Mouse (Mus musculus) ES-Bruce4 (cell line): ENCODE measurements around the gene Cacna2d3. TPM values are rescaled to one million over a fixed set of nuclear protein-coding genes. Genes with fewer than 3 reads are reported as not detected.

Experiments
- H3K27ac ChIP-seq: 2 replicates; pipeline ENCODE4 v1.5.1; 2012; ENCODE audit warnings: low read length, inconsistent platforms; ENCODE audit not compliant: insufficient read depth
- H3K27me3 ChIP-seq: 2 replicates; pipeline ENCODE4 v1.6.1; 2012; ENCODE audit warnings: mild to moderate bottlenecking, low read length, inconsistent platforms; ENCODE audit not compliant: control insufficient read depth, poor library complexity, insufficient read depth, severe bottlenecking
- H3K36me3 ChIP-seq: 2 replicates; pipeline ENCODE4 v1.6.1; 2012; ENCODE audit warnings: inconsistent platforms, mild to moderate bottlenecking, low read length, moderate library complexity; ENCODE audit not compliant: control insufficient read depth, poor library complexity, insufficient read depth, severe bottlenecking
- H3K4me1 ChIP-seq: one replicate; pipeline ENCODE4 v1.8.1; 2011; ENCODE audit warnings: low read length; ENCODE audit not compliant: control insufficient read depth, insufficient read depth
- H3K4me3 ChIP-seq: 2 replicates; pipeline ENCODE4 v1.5.1; 2011; ENCODE audit warnings: low read depth, mild to moderate bottlenecking, low read length
- H3K9ac ChIP-seq: 2 replicates; pipeline ENCODE4 v1.6.1; 2012; ENCODE audit warnings: low read depth, mild to moderate bottlenecking, inconsistent platforms; ENCODE audit not compliant: poor library complexity, severe bottlenecking
- H3K9me3 ChIP-seq: replicated peaks from 2 replicates; pipeline ENCODE4 v1.6.1; 2012; ENCODE audit warnings: mild to moderate bottlenecking, low read length, inconsistent platforms; ENCODE audit not compliant: control insufficient read depth, poor library complexity, insufficient read depth, severe bottlenecking
- CTCF ChIP-seq: IDR thresholded peaks from one replicate; pipeline ENCODE4 v1.8.1; 2011; ENCODE audit warnings: low read depth, low read length
- EP300 ChIP-seq: IDR thresholded peaks from 2 replicates; pipeline ENCODE4 v1.6.1; 2011; ENCODE audit warnings: low read depth, low read length; ENCODE audit not compliant: insufficient read depth
- POLR2A ChIP-seq: IDR thresholded peaks from one replicate; pipeline ENCODE4 v1.8.1; 2011; ENCODE audit warnings: low read length; ENCODE audit not compliant: insufficient read depth
- polyA plus RNA-seq: library from polyadenylated mRNA; stranded (reverse); fragments of >200 nt; gene quantifications from 2 replicates; pipeline ENCODE4 v1.2.4, GENCODE M21; 2011; ENCODE audit warnings: low read depth; ENCODE audit not compliant: missing spikeins, insufficient read depth, insufficient read length

The Cacna2d3 gene
- polyA plus RNA-seq: 0.56 TPM in 1 of 2 replicates, not detected in the other

DNA sequence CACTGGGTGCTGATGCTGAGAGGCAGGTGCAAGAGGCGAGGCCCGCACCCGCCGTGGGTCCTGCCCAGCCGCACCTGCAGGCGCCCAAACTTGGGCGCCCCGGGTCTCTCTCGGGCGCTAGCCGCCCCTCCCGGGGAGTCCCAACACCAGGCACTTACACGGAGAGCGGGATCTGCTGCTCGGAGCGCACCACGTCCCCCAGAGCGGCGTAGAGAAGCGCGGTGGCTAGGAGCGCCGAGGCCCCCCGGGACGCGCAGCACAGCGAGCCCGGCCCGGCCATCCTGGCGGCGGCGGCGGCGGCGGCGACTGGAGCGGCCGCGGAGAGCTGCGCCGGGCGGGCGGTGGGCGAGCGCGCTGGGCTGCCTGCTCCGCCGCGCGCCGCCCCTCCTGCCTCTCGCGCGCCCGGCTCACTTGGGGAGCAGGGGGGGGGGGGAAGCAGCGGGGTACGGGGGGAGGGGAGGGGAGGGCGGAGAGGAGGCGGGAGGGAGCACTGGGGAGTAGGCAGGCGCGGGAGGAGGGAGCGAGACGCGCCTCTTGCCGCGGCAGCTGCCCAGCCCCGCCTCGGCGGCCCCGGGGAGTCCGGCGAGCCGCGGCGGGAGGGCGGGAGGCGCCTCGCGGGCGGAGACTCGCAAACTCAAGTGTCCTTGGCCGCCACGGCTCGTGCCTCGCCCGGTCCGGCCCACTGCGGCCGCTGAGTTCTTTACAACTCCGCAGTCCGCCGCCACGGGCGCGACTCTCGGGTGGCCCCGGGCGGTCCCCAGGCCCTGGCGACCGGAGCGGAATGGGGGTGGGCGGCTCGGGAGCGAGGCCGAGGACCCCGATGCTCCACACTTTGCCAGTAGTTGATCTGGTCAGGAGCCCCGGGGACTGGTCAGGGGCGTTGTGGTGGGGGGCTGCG lies at the start of gene Cacna2d3:
TSS of gene Cacna2d3 (minus strand) at position 377 of the 898 bp plus-strand sequence.
- Histone ChIP-seq H3K4me1 (no peaks in the 10 kb centered on the region), H3K9ac (peak within 1 kb of the TSS; percentile 84), H3K4me3 (peak within 1 kb of the TSS; percentile 79), H3K9me3 (no peaks in the 10 kb centered on the region), H3K27ac (no peak within 1 kb of the TSS), H3K36me3 (no peaks in the 10 kb centered on the region), H3K27me3 (peaks cover 14% of the 10 kb centered on the region)
- TF ChIP-seq CTCF (no peak), EP300 (no peak), POLR2A (no peak)

DNA sequence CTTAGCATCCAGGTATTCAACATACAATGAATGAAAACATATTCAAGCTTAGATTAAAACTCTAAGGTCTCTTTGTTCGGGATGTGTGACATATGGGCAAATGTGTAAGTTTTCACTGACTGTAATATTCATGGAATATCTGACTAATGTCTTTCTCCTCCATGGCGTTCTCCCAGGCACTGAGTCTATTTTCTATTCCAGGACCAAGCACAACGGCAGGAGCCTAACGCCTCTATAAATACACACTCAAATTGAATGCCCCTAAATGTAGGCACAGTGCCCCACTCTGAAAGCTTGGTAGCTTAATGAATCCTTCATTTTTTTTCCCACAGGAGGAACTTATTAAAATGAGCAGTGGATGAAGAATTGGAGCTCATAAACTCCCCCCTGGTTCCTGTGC lies 47.8 kb upstream of the Cacna2d3 start:
- Histone ChIP-seq H3K4me1 (no peaks in the 10 kb centered on the region), H3K36me3 (no peaks in the 10 kb centered on the region), H3K27ac (no peak overlapping the region), H3K4me3 (no peak overlapping the region), H3K9ac (no peak overlapping the region), H3K9me3 (peaks cover 55% of the 10 kb centered on the region), H3K27me3 (no peaks in the 10 kb centered on the region)
- TF ChIP-seq CTCF (no peak), EP300 (no peak), POLR2A (no peak)

DNA sequence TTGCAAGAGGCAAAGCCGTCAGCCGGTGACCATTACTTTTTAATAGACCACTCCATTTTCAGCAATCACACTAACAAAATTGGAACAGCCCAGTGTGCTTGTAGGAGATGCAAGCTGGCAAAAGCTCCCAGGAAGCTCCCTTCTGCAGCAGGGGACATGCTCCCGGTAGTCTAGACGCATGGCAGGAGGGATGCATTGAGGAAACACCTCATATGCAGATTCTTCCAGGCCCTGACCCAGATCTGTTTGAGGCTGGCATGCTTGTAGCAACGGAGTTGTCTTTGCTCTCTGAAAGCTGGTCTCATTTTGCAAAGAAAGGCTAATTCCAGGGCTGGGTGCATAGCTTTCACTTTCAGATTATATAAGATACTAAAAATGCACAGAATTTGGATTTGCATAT lies 31.2 kb upstream of the Cacna2d3 start:
- Histone ChIP-seq H3K36me3 (no peaks in the 10 kb centered on the region), H3K9me3 (no peaks in the 10 kb centered on the region), H3K4me1 (no peaks in the 10 kb centered on the region), H3K27ac (no peak overlapping the region), H3K9ac (no peak overlapping the region), H3K4me3 (no peak overlapping the region), H3K27me3 (no peaks in the 10 kb centered on the region)
- no peak for TF ChIP-seq EP300

DNA sequence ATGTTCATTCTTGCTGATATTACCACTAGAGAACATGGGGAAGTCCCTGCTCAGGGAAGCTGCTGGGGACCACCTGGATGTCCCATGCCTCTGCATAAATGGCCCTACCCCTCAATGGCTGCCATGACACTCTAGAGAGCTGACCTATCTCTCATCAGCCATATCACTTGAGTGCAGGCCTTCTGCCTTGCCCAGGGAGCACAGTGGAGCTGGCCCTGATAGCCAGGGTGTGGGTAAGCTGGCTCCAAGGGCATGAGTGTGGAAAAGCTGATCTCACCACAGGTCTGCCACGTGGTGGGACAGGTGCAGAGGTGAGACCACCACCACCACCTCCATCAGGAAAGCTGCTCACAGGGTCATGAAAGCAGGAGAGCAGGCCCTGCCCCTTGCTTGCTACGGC lies 17.1 kb upstream of the Cacna2d3 start:
- Histone ChIP-seq H3K4me1 (no peaks in the 10 kb centered on the region), H3K4me3 (no peak overlapping the region), H3K27me3 (no peaks in the 10 kb centered on the region), H3K27ac (no peak overlapping the region), H3K9ac (no peak overlapping the region), H3K36me3 (no peaks in the 10 kb centered on the region), H3K9me3 (no peaks in the 10 kb centered on the region)
- TF ChIP-seq POLR2A: no peak
- no peak for TF ChIP-seq CTCF
- TF ChIP-seq EP300: no peak

DNA sequence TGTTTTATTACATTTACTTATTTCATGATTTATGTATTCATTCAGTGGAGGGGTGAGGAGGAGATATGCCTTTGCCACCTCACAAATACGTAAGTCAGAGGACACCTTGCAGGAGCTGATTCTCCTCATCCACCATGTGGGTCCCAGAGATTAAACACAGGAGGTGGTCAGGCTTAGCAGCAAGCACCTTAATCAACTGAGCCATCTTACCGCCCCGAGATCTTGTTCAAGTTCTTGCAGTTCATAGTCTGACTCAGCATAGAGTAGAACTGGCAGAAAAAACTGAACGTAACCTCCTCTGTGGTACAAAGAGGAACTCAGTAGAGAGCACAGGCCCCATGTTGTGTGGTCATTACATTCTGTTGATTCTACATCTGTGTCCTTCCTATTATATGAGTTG lies 8.6 kb upstream of the Cacna2d3 start:
- no peak overlapping the region for H3K27ac ChIP-seq
- H3K9ac ChIP-seq: no peak overlapping the region
- H3K4me1 ChIP-seq: no peaks in the 10 kb centered on the region
- no peak for TF ChIP-seq POLR2A
- TF ChIP-seq EP300: no peak
- TF ChIP-seq CTCF: no peak
- H3K9me3 ChIP-seq: no peaks in the 10 kb centered on the region
- no peaks in the 10 kb centered on the region for H3K27me3 ChIP-seq
- H3K4me3 ChIP-seq: no peak overlapping the region
- H3K36me3 ChIP-seq: no peaks in the 10 kb centered on the region

DNA sequence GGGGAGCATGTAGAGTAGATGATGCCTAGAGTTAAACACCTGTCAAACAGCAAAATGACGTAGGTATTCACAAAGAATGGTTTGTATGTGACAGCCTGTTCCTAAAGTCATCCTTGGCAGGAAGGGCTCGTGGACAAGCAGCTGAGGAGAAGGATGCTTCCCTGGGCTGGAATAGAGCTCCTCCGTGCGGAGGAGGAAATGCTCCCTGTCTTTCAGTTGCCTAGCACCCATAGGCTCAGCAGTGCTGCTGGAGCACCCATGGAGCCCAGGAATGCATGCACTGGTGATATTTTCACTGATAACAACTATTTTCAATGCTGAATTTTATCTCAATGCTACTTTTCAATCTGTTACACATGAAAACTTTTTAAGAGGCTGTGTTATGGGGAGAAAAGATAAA lies 7.3 kb upstream of the Cacna2d3 start:
- H3K9me3 ChIP-seq: no peaks in the 10 kb centered on the region
- no peaks in the 10 kb centered on the region for H3K4me1 ChIP-seq
- no peaks in the 10 kb centered on the region for H3K36me3 ChIP-seq
- H3K27me3 ChIP-seq: 0 out of 2 replicates have a peak, but pooled peaks cover under 1% of the 10 kb centered on the region
- H3K27ac ChIP-seq: no peak overlapping the region
- TF ChIP-seq POLR2A: no peak
- H3K4me3 ChIP-seq: no peak overlapping the region
- H3K9ac ChIP-seq: no peak overlapping the region
